ENCODE assay signal across 11 mouse cellular contexts in genomic region chr15:12232429-12232828, GRCm38 (mm10). TPM values are rescaled to one million over a fixed set of nuclear protein-coding genes. Genes with fewer than 3 reads are reported as not detected.
DNase-seq lines count a peak whose midpoint lies in the region; ATAC-seq and TF ChIP-seq lines count a peak whose summit lies in the region.
"Had no signal": no experiment of that assay in that cellular context is flagged by ENCODE, and none has a peak within 500 bp of the region (broad histone marks: within the 10 kb centered on the region; RNA-seq: fewer than 3 reads in every experiment).

No protein-coding gene starts in this region.

- H3K4me1 ChIP-seq in kidney, embryonic 16.5 days (ENCODE audit: insufficient read depth, low read length): peaks cover 9% of the 10 kb centered on the region; the same call in 1 of the 2 replicates
- H3K4me1 ChIP-seq in limb, embryonic 10.5 days: peaks cover 22% of the 10 kb centered on the region

- intact Hi-C loops in gastrocnemius, adult 2 months (cut with DNase I): no loop called here

- H3K27ac ChIP-seq in gastrocnemius, adult 2 months: peak overlapping the region; percentile 17; the same call in 1 of the 2 replicates
- 0 out of 2 replicates have a peak overlapping the region, but pooled peaks have one; percentile 17 for H3K27ac ChIP-seq in kidney, embryonic 16.5 days (ENCODE audit: low read length)
- 0 out of 2 replicates have a peak overlapping the region, but pooled peaks have one; percentile 33 for H3K27ac ChIP-seq in limb, embryonic 10.5 days

- no peak for DNase-seq in gastrocnemius, adult 2 months
- no peak for DNase-seq in gastrocnemius, adult 18-20 months (ENCODE audit: low spot score)
- no peak for DNase-seq in kidney, adult 18-20 months
- no peak for DNase-seq in limb, embryonic 10.5 days (ENCODE audit: low spot score)
- peak; percentile 62 for DNase-seq in lung, postnatal 36 days
- no peak for DNase-seq in MN1 (ENCODE audit: low spot score)
- DNase-seq: cerebellum, postnatal 10 days; kidney, postnatal 4 days had no signal

- WGBS in kidney, embryonic 16.5 days: 49% methylated on average over 11 of the region's 11 CpGs
- 76% methylated on average over 11 of the region's 11 CpGs for WGBS in limb, embryonic 10.5 days

- TF ChIP-seq CTCF in gastrocnemius, adult 2 months (IDR thresholded peaks at IDR 0.05): no peak

- H3K4me2 ChIP-seq in kidney, embryonic 16.5 days (replicated peaks; ENCODE audit: low read depth, low read length): no peak overlapping the region

- no peak overlapping the region for H3K9ac ChIP-seq in kidney, embryonic 16.5 days (replicated peaks; ENCODE audit: low read length)

- ATAC-seq in kidney, embryonic 16.5 days (ENCODE audit: low FRiP score, low TSS enrichment): peak; percentile 37; the same call in 1 of the 2 replicates
- ATAC-seq in erythroid progenitor cell, adult 5-6 weeks (replicated peaks; ENCODE audit: low FRiP score, poor library complexity, severe bottlenecking): no peak
- ATAC-seq: Patski had no signal

- H3K4me3 ChIP-seq in gastrocnemius, adult 2 months: no peak overlapping the region
- H3K4me3 ChIP-seq in kidney, embryonic 16.5 days (ENCODE audit: low read length): no peak overlapping the region
- H3K4me3 ChIP-seq in limb, embryonic 10.5 days: no peak overlapping the region

- H3K36me3 ChIP-seq in kidney, embryonic 16.5 days (ENCODE audit: insufficient read depth, low read length): peaks cover 23% of the 10 kb centered on the region
- peaks cover 46% of the 10 kb centered on the region for H3K36me3 ChIP-seq in limb, embryonic 10.5 days

- no peaks in the 10 kb centered on the region for H3K9me3 ChIP-seq in kidney, embryonic 16.5 days (ENCODE audit: low read length)
- H3K9me3 ChIP-seq in limb, embryonic 10.5 days (replicated peaks): no peaks in the 10 kb centered on the region

- no peaks in the 10 kb centered on the region for H3K27me3 ChIP-seq in kidney, embryonic 16.5 days (ENCODE audit: insufficient read depth, low read length)
- H3K27me3 ChIP-seq in limb, embryonic 10.5 days (ENCODE audit: low read depth, poor library complexity, severe bottlenecking): no peaks in the 10 kb centered on the region
- H3K27me3 ChIP-seq: Patski had no signal

RNA-seq across cellular contexts. Expression of gene Mtmr12, which starts 27.6 kb away (rescaled TPM):
- total RNA-seq in gastrocnemius, adult 2 months (2021): 1 to 10 TPM; 3.5 to 5.6 TPM
- 1 to 10 TPM; 2.2 to 4.0 TPM for total RNA-seq in gastrocnemius, adult 18-20 months (2021)
- 22.5 and 25.0 TPM in 2 replicates for polyA plus RNA-seq in kidney, embryonic 16.5 days (2015; fragmentation: Nextera tagmentation; extraction: Ambion mirVana)
- 16.1 and 22.3 TPM in 2 replicates for polyA plus RNA-seq in limb, embryonic 10.5 days (2016; fragmentation: Nextera tagmentation; extraction: Ambion mirVana)
- 7.9 and 15.1 TPM in 2 replicates for total RNA-seq in erythroid progenitor cell, adult 5-6 weeks (2015; ENCODE audit: low replicate concordance)
- total RNA-seq in erythroid progenitor cell, adult 5-6 weeks (2017; ENCODE audit: low replicate concordance): 17.2 and 24.7 TPM in 2 replicates
